13 mouse cellular contexts compared by ENCODE assay signal in genomic region chr17:45893094-45893493, GRCm38 (mm10).
A peak's percentile ranks its signal among the peaks of the same experiment; 100 is the strongest.
DNase-seq lines count a peak whose midpoint lies in the region.
"Had no signal": no experiment of that assay in that cellular context is flagged by ENCODE, and none has a peak within 500 bp of the region (broad histone marks: within the 10 kb centered on the region; RNA-seq: fewer than 3 reads in every experiment).

No protein-coding gene starts in this region.

- DNase-seq in adrenal gland, adult (ENCODE audit: inconsistent age in 2 of 2, low spot score in 1 of 2), result peak; percentile 35 to 66
- DNase-seq in adrenal gland, adult 8-10 months, result no peak
- DNase-seq in gastrocnemius, adult 18-20 months (ENCODE audit: low spot score), result peak; percentile 20
- no peak for DNase-seq in gastrocnemius, postnatal 10 days
- DNase-seq in brain, adult 2 months (ENCODE audit: low read depth, low spot score), result peak; percentile 53
- peak; percentile 30 to 59 for DNase-seq in cerebellum, postnatal 25 days
- DNase-seq in thymus, postnatal 10 days (ENCODE audit: low spot score in 2 of 2), result no peak
- no peak for DNase-seq in T-cell, adult 2 months (ENCODE audit: low spot score)
- DNase-seq: kidney, adult 9 months; kidney, postnatal 25 days; liver, embryonic 13.5 days; lung, embryonic 14.5 days; right cerebral cortex, postnatal 4 days had no signal

Comparison
In these comparisons a context has a peak if more than half of its experiments do, and no peak if none do; other contexts are left out.
1. DNase-seq: peak in adrenal gland, adult (2 of 2), gastrocnemius, adult 18-20 months (single experiment), brain, adult 2 months (single experiment) and cerebellum, postnatal 25 days (2 of 2); none in adrenal gland, adult 8-10 months (single experiment), gastrocnemius, postnatal 10 days (single experiment), thymus, postnatal 10 days (0 of 2) and T-cell, adult 2 months (single experiment).